ENCODE assay signal across 8 mouse cellular contexts in the genomic region with DNA sequence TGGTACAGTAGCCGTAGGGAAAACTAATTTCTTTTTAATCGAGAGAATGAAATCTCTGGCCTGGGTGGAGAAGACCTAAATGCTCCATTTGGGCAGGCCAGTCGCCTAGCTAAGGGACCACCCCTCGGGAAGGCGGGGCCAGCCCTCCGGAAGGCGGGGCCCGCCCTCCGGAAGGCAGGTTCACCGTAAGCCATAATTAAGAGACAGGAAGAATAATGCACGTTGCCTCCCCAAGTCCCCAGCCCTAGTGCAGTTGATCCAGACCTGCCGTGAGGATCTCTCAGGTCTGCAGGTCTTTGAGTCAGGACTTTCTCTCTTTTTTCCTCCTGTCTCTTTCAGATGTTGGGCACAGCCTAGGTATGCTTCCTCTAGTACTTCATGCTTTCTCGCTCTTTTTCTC. TPM values are rescaled to one million over a fixed set of nuclear protein-coding genes. Genes with fewer than 3 reads are reported as not detected.
DNase-seq lines count a peak whose midpoint lies in the region; ATAC-seq and TF ChIP-seq lines count a peak whose summit lies in the region.

No protein-coding gene starts in this region.

- no peak for TF ChIP-seq CTCF in kidney, adult 2 months (conservative IDR thresholded peaks at IDR 0.05; ENCODE audit: insufficient read depth, insufficient read length, low read depth, low read length)
- TF ChIP-seq CTCF in E14TG2a.4 (conservative IDR thresholded peaks at IDR 0.05; ENCODE audit: low read length) = no peak

- intact Hi-C loops in left cerebral cortex, postnatal 10 days (cut with DNase I) = no loop called here

- ATAC-seq in embryonic facial prominence, embryonic 14.5 days (ENCODE audit: low read depth) = no peak
- 0 out of 2 replicates have a peak, but pooled peaks have one; percentile 35 for ATAC-seq in megakaryocyte, adult 5-6 weeks (ENCODE audit: poor library complexity, severe bottlenecking)

- no peaks in the 10 kb centered on the region for H3K9me3 ChIP-seq in E14TG2a.4 (ENCODE audit: low read length)
- no peaks in the 10 kb centered on the region for H3K9me3 ChIP-seq in embryonic facial prominence, embryonic 14.5 days (ENCODE audit: control insufficient read depth, low read length)

- 0 out of 2 replicates have a peak overlapping the region, but pooled peaks have one; percentile 24 for H3K4me3 ChIP-seq in kidney, adult 2 months (ENCODE audit: insufficient read depth, low read depth, low read length)
- peak overlapping the region; percentile 66 for H3K4me3 ChIP-seq in E14TG2a.4 (replicated peaks; ENCODE audit: low read length)
- H3K4me3 ChIP-seq in embryonic facial prominence, embryonic 14.5 days (ENCODE audit: low read depth, low read length) = no peak overlapping the region

- H3K27ac ChIP-seq in kidney, adult 2 months (ENCODE audit: insufficient read depth, low read depth, low read length) = no peak overlapping the region
- H3K27ac ChIP-seq in embryonic facial prominence, embryonic 14.5 days (replicated peaks; ENCODE audit: low read depth, low read length) = no peak overlapping the region

- TF ChIP-seq POLR2A in kidney, adult 2 months (IDR thresholded peaks at IDR 0.05; ENCODE audit: low read depth, low read length) = no peak

- no peaks in the 10 kb centered on the region for H3K36me3 ChIP-seq in kidney, adult 2 months (ENCODE audit: control insufficient read depth, insufficient read depth, low read length)
- H3K36me3 ChIP-seq in E14TG2a.4 (ENCODE audit: insufficient read depth, low read length) = no peaks in the 10 kb centered on the region
- no peaks in the 10 kb centered on the region for H3K36me3 ChIP-seq in embryonic facial prominence, embryonic 14.5 days (ENCODE audit: control insufficient read depth, insufficient read depth, low read length)

- 22% methylated on average over 13 of the region's 13 CpGs for WGBS in kidney, adult 2 months
- 37% methylated on average over 13 of the region's 13 CpGs for WGBS in embryonic facial prominence, embryonic 14.5 days

- peak overlapping the region; percentile 26; the same call in 1 of the 2 replicates for H3K4me2 ChIP-seq in embryonic facial prominence, embryonic 14.5 days (ENCODE audit: low read depth, low read length)

- no peak overlapping the region for H3K9ac ChIP-seq in embryonic facial prominence, embryonic 14.5 days (ENCODE audit: low read depth, low read length)

- DNase-seq in kidney, adult 2 months = peak; percentile 33
- no peak for DNase-seq in kidney, adult 8-10 months
- DNase-seq in embryonic facial prominence, embryonic 14.5 days (ENCODE audit: low spot score) = no peak
- no peak for DNase-seq in layer of hippocampus, postnatal 36 days
- no peak for DNase-seq in gastrocnemius, adult 8-10 months (ENCODE audit: low spot score in 2 of 2)
- DNase-seq in left cerebral cortex, postnatal 10 days (ENCODE audit: extremely low spot score in 1 of 2, low spot score in 2 of 2) = no peak

- H3K27me3 ChIP-seq in kidney, adult 2 months (replicated peaks; ENCODE audit: control insufficient read depth, insufficient read depth, low read length) = no peaks in the 10 kb centered on the region
- no peaks in the 10 kb centered on the region for H3K27me3 ChIP-seq in E14TG2a.4 (ENCODE audit: insufficient read depth, low read length)
- no peaks in the 10 kb centered on the region for H3K27me3 ChIP-seq in embryonic facial prominence, embryonic 14.5 days (replicated peaks; ENCODE audit: control insufficient read depth, insufficient read depth, low read length)

- no peaks in the 10 kb centered on the region for H3K4me1 ChIP-seq in kidney, adult 2 months (ENCODE audit: control insufficient read depth, insufficient read depth, low read length)
- peaks cover 56% of the 10 kb centered on the region for H3K4me1 ChIP-seq in E14TG2a.4 (replicated peaks; ENCODE audit: low read depth, low read length)
- no peaks in the 10 kb centered on the region for H3K4me1 ChIP-seq in embryonic facial prominence, embryonic 14.5 days (ENCODE audit: control insufficient read depth, insufficient read depth, low read length)

RNA-seq across cellular contexts. Expression of a gene that starts 11.0 kb away (rescaled TPM):
- 3.8 TPM in 2 replicates for polyA plus RNA-seq in kidney, adult 2 months (2012; rRNA removed)
- polyA plus RNA-seq in embryonic facial prominence, embryonic 14.5 days (2014; fragmentation: Nextera tagmentation; extraction: Ambion mirVana) = 3.6 and 3.9 TPM in 2 replicates
- 1.5 and 2.4 TPM in 2 replicates for total RNA-seq in megakaryocyte, adult 5-6 weeks (2015)
- 0.84 and 1.1 TPM in 2 replicates for total RNA-seq in megakaryocyte, adult 5-6 weeks (2017)
- 1 to 10 TPM; 5.1 to 5.4 TPM for total RNA-seq in layer of hippocampus, postnatal 36 days (2021)
- total RNA-seq in gastrocnemius, adult 8-10 months (2022) = 1 to 10 TPM; 4.2 to 5.6 (median 4.9) TPM
- total RNA-seq in left cerebral cortex, postnatal 10 days (2021) = 1 to 10 TPM; 5.6 to 7.4 TPM

RNA-seq across cellular contexts. Expression of a gene that starts 56.2 kb away (rescaled TPM):
- 74.5 and 91.3 TPM in 2 replicates for polyA plus RNA-seq in kidney, adult 2 months (2012; rRNA removed)
- 13.2 and 20.4 TPM in 2 replicates for polyA plus RNA-seq in embryonic facial prominence, embryonic 14.5 days (2014; fragmentation: Nextera tagmentation; extraction: Ambion mirVana)
- total RNA-seq in megakaryocyte, adult 5-6 weeks (2015) = 3.6 and 6.0 TPM in 2 replicates
- 1.7 and 2.1 TPM in 2 replicates for total RNA-seq in megakaryocyte, adult 5-6 weeks (2017)
- total RNA-seq in layer of hippocampus, postnatal 36 days (2021) = 1 to 10 TPM; 3.2 to 7.6 TPM
- total RNA-seq in gastrocnemius, adult 8-10 months (2022) = 10 to 100 TPM in 1 of 4 experiments, 1 to 10 TPM in 1, not detected in 2; 9.8 to 13.6 TPM
- not detected for total RNA-seq in left cerebral cortex, postnatal 10 days (2021)
